13 mouse cellular contexts compared by ENCODE assay signal in the genomic region with DNA sequence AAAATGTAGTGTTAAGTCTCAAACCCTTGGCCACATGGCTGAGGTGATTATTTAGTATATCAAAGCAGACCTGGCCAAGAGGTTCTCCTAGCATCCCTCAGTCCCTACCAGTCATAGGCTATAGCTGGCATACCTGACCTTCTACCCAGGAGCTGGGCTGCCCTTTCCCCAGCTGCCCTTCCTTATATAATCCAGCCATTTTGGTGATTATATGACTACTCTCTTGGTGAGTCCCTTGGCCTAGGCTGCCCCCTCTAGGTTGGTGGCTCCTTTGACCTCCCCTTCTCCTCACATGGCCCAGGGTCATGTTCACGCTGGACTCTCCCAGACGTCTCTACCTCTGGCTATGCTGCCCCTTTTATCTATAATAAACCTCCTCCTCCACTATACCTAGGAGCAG.
"Had no signal": no experiment of that assay in that cellular context is flagged by ENCODE, and none has a peak within 500 bp of the region (broad histone marks: within the 10 kb centered on the region; RNA-seq: fewer than 3 reads in every experiment).

No protein-coding gene starts in this region.

- H3K4me3 ChIP-seq: intestine, embryonic 15.5 days; limb, embryonic 13.5 days; liver, embryonic 15.5 days; lung, embryonic 15.5 days; megakaryocyte, embryonic 14.5 days had no signal

- H3K4me2 ChIP-seq: intestine, embryonic 15.5 days; limb, embryonic 13.5 days; liver, embryonic 15.5 days; lung, embryonic 15.5 days; midbrain, embryonic 11.5 days had no signal

- H3K27ac ChIP-seq: intestine, embryonic 15.5 days; limb, embryonic 13.5 days; liver, embryonic 15.5 days; lung, embryonic 15.5 days; macrophage had no signal

- H3K9ac ChIP-seq: intestine, embryonic 15.5 days; limb, embryonic 13.5 days; liver, embryonic 15.5 days; lung, embryonic 15.5 days had no signal

- DNase-seq: kidney, adult 8-10 months; kidney, postnatal 10 days; left cerebral cortex, postnatal 4 days; lung, postnatal 14 days; thymus, adult 2 months; thymus, postnatal 36 days had no signal

- H3K36me3 ChIP-seq: intestine, embryonic 15.5 days; limb, embryonic 13.5 days; liver, embryonic 15.5 days; lung, embryonic 15.5 days had no signal

- H3K27me3 ChIP-seq: intestine, embryonic 15.5 days; limb, embryonic 13.5 days; liver, embryonic 15.5 days; lung, embryonic 15.5 days; megakaryocyte, embryonic 14.5 days had no signal

- H3K4me1 ChIP-seq: limb, embryonic 13.5 days; liver, embryonic 15.5 days; lung, embryonic 15.5 days; megakaryocyte, embryonic 14.5 days had no signal

- ATAC-seq: intestine, embryonic 15.5 days had no signal

- H3K9me3 ChIP-seq: intestine, embryonic 15.5 days; limb, embryonic 13.5 days; liver, embryonic 15.5 days; lung, embryonic 15.5 days; megakaryocyte, embryonic 14.5 days had no signal
